Mouse (Mus musculus): ENCODE results near the gene Tmem63b. TPM values are rescaled to one million over a fixed set of nuclear protein-coding genes. Genes with fewer than 3 reads are reported as not detected.

The Tmem63b gene
- polyA plus RNA-seq, 1 experiment from 2014 or later, result 55.2 TPM

- Histone ChIP-seq H3K9ac (ENCODE audit: low read length) (no peak overlapping the region), H3K9me3 (ENCODE audit: control insufficient read depth, low read length) (no peaks in the 10 kb centered on the region), H3K27ac (ENCODE audit: low read depth, low read length) (no peak overlapping the region), H3K36me3 (ENCODE audit: control insufficient read depth, insufficient read depth, low read length) (no peaks in the 10 kb centered on the region), H3K27me3 (ENCODE audit: control insufficient read depth, insufficient read depth, low read length) (no peaks in the 10 kb centered on the region), H3K4me1 (ENCODE audit: control insufficient read depth, insufficient read depth, low read length) (no peaks in the 10 kb centered on the region), H3K4me3 (ENCODE audit: low read depth, low read length) (no peak overlapping the region), H3K4me2 (ENCODE audit: low read depth) (no peak overlapping the region)
- no peak for DNase-seq (ENCODE audit: low spot score)
- no peak for ATAC-seq (ENCODE audit: insufficient read depth, low FRiP score, low TSS enrichment)
- WGBS, result 58% methylated on average over 3 of the region's 3 CpGs
Measured at GRCm38 (mm10) chr17:45711525-45711924, 24.8 kb upstream of the Tmem63b start.

DNA sequence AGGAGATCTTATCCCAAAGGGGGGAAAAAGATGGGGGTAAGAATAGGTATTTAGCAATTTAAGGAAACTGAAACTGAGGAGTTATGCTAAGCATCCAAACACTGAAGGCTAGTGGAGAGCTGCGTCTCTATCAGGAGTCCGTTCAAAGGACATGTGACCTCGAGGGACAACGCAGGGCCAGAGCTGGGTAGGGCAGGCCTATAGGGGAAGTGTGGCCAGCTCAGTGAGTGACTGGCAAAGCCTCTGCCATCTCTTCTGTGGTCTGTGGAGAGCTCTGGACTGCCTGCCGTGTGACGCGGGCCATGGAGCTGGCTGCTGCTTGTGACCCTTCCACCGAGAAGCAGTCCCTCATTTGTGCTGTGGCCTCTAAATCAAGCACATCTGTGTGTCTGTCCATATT lies 23.7 kb upstream of the Tmem63b start:
- H3K36me3 ChIP-seq (ENCODE audit: control insufficient read depth, insufficient read depth, low read length), result no peaks in the 10 kb centered on the region
- no peaks in the 10 kb centered on the region for H3K9me3 ChIP-seq (ENCODE audit: control insufficient read depth, low read length)
- H3K4me1 ChIP-seq (ENCODE audit: control insufficient read depth, insufficient read depth, low read length), result no peaks in the 10 kb centered on the region
- no peak for DNase-seq (ENCODE audit: low spot score)
- H3K27me3 ChIP-seq (ENCODE audit: control insufficient read depth, insufficient read depth, low read length), result no peaks in the 10 kb centered on the region
- ATAC-seq (ENCODE audit: insufficient read depth, low FRiP score, low TSS enrichment), result no peak
- no peak overlapping the region for H3K27ac ChIP-seq (ENCODE audit: low read depth, low read length)
- no peak overlapping the region for H3K9ac ChIP-seq (ENCODE audit: low read length)
- H3K4me2 ChIP-seq (ENCODE audit: low read depth), result no peak overlapping the region
- WGBS, result 79% methylated on average over 8 of the region's 8 CpGs
- H3K4me3 ChIP-seq (ENCODE audit: low read depth, low read length), result no peak overlapping the region

DNA sequence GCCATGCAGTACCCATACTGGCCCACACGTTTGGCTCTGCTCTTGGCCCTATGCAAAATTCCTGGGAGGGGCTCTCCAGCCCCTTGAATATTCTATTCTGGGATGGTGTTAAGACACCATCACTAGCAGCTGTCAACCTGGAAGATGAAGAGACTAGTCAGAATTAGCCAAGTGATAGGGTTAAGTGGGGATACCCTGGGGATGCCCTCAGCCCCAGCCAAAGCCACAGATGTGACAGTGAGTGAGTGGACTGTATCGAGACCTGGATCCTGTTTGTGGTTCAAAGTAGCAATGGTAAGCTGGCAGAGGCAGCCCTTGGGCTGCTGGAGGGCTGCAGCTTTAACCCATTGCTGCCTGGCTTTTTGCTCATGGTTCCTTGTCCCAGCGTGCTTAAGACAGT lies 23.1 kb upstream of the Tmem63b start:
- DNase-seq (ENCODE audit: low spot score), result no peak
- 39% methylated on average over 3 of the region's 3 CpGs for WGBS
- ATAC-seq (ENCODE audit: insufficient read depth, low FRiP score, low TSS enrichment), result no peak

DNA sequence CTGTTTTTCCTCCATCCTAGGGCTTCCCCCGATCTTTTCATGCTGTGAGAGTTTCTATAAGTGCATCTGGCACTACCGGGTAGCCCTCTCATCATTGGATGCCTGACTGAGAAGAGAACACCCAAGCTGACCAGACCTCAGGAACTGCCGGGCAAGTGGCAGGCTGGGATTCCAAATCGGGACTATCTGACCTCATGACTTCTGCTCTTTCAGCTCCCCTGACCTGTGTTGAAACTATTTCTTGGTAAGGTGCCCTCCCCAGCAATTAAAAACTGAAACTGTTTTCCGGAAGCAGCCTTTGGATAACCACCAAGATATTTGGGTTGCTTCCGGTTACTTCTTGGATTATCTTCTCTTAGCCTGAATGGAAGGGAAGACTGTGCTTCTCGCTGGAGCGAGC lies 21.5 kb upstream of the Tmem63b start:
- Histone ChIP-seq H3K4me3 (ENCODE audit: low read depth, low read length) (no peak overlapping the region), H3K4me2 (ENCODE audit: low read depth) (no peak overlapping the region), H3K27me3 (ENCODE audit: control insufficient read depth, insufficient read depth, low read length) (no peaks in the 10 kb centered on the region), H3K9me3 (ENCODE audit: control insufficient read depth, low read length) (no peaks in the 10 kb centered on the region), H3K4me1 (ENCODE audit: control insufficient read depth, insufficient read depth, low read length) (no peaks in the 10 kb centered on the region), H3K27ac (ENCODE audit: low read depth, low read length) (no peak overlapping the region), H3K9ac (ENCODE audit: low read length) (no peak overlapping the region), H3K36me3 (ENCODE audit: control insufficient read depth, insufficient read depth, low read length) (no peaks in the 10 kb centered on the region)
- ATAC-seq (ENCODE audit: insufficient read depth, low FRiP score, low TSS enrichment), result no peak
- DNase-seq (ENCODE audit: low spot score), result no peak
- 88% methylated on average over 8 of the region's 8 CpGs for WGBS

More for the DNA sequence above, 23.1 kb upstream of the Tmem63b start:
- Histone ChIP-seq H3K9me3 (ENCODE audit: control insufficient read depth, low read length) (no peaks in the 10 kb centered on the region), H3K27me3 (ENCODE audit: control insufficient read depth, insufficient read depth, low read length) (no peaks in the 10 kb centered on the region), H3K9ac (ENCODE audit: low read length) (no peak overlapping the region), H3K4me2 (ENCODE audit: low read depth) (no peak overlapping the region), H3K4me3 (ENCODE audit: low read depth, low read length) (no peak overlapping the region), H3K4me1 (ENCODE audit: control insufficient read depth, insufficient read depth, low read length) (no peaks in the 10 kb centered on the region), H3K27ac (ENCODE audit: low read depth, low read length) (no peak overlapping the region), H3K36me3 (ENCODE audit: control insufficient read depth, insufficient read depth, low read length) (no peaks in the 10 kb centered on the region)

- Histone ChIP-seq H3K4me2 (ENCODE audit: low read depth) (no peak overlapping the region), H3K9ac (ENCODE audit: low read length) (no peak overlapping the region), H3K4me3 (ENCODE audit: low read depth, low read length) (no peak overlapping the region), H3K27me3 (ENCODE audit: control insufficient read depth, insufficient read depth, low read length) (no peaks in the 10 kb centered on the region), H3K4me1 (ENCODE audit: control insufficient read depth, insufficient read depth, low read length) (no peaks in the 10 kb centered on the region), H3K36me3 (ENCODE audit: control insufficient read depth, insufficient read depth, low read length) (no peaks in the 10 kb centered on the region), H3K27ac (ENCODE audit: low read depth, low read length) (no peak overlapping the region), H3K9me3 (ENCODE audit: control insufficient read depth, low read length) (no peaks in the 10 kb centered on the region)
- ATAC-seq (ENCODE audit: insufficient read depth, low FRiP score, low TSS enrichment), result no peak
- WGBS, result 33% methylated on average over 3 of the region's 3 CpGs
- no peak for DNase-seq (ENCODE audit: low spot score)
Measured at GRCm38 (mm10) chr17:45707376-45707775, 20.7 kb upstream of the Tmem63b start.

GRCm38 (mm10) chr17:45706796-45707195 lies 20.1 kb upstream of the Tmem63b start:
- WGBS, result 82% methylated on average over 5 of the region's 5 CpGs
- ATAC-seq (ENCODE audit: insufficient read depth, low FRiP score, low TSS enrichment) (no peak), DNase-seq (ENCODE audit: low spot score) (no peak)
- Histone ChIP-seq H3K27me3 (ENCODE audit: control insufficient read depth, insufficient read depth, low read length) (no peaks in the 10 kb centered on the region), H3K4me2 (ENCODE audit: low read depth) (no peak overlapping the region), H3K4me1 (ENCODE audit: control insufficient read depth, insufficient read depth, low read length) (no peaks in the 10 kb centered on the region), H3K4me3 (ENCODE audit: low read depth, low read length) (no peak overlapping the region), H3K9ac (ENCODE audit: low read length) (no peak overlapping the region), H3K9me3 (ENCODE audit: control insufficient read depth, low read length) (no peaks in the 10 kb centered on the region), H3K27ac (ENCODE audit: low read depth, low read length) (no peak overlapping the region), H3K36me3 (ENCODE audit: control insufficient read depth, insufficient read depth, low read length) (no peaks in the 10 kb centered on the region)

GRCm38 (mm10) chr17:45703187-45703586 lies 16.5 kb upstream of the Tmem63b start:
- 66% methylated on average over 7 of the region's 7 CpGs for WGBS
- Histone ChIP-seq H3K27ac (ENCODE audit: low read depth, low read length) (no peak overlapping the region), H3K36me3 (ENCODE audit: control insufficient read depth, insufficient read depth, low read length) (no peaks in the 10 kb centered on the region; the same call in 1 of the 2 replicates), H3K4me2 (ENCODE audit: low read depth) (no peak overlapping the region), H3K4me1 (ENCODE audit: control insufficient read depth, insufficient read depth, low read length) (no peaks in the 10 kb centered on the region), H3K4me3 (ENCODE audit: low read depth, low read length) (no peak overlapping the region), H3K9ac (ENCODE audit: low read length) (no peak overlapping the region), H3K27me3 (ENCODE audit: control insufficient read depth, insufficient read depth, low read length) (no peaks in the 10 kb centered on the region), H3K9me3 (ENCODE audit: control insufficient read depth, low read length) (no peaks in the 10 kb centered on the region)
- ATAC-seq (ENCODE audit: insufficient read depth, low FRiP score, low TSS enrichment) (no peak), DNase-seq (ENCODE audit: low spot score) (no peak)

DNA sequence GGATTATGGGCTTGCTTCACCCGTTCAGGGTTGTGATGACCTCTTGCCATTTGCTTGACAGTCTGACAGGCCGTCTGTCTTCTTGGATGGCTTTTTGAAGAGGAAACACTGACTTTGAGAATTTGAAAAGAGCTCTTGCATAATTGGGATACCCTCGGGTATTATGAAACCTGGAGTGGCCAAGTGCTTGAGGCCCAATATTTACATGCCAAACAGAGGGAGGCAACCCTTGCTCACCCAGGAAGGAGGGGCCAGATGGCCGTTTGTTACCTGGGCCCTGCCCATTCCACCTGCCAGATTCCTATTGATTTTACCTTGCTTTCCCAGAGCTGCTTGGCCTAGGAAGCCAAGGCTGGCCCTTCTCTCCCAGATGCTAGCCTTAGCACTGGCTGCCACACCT lies 15.5 kb upstream of the Tmem63b start:
- ATAC-seq (ENCODE audit: insufficient read depth, low FRiP score, low TSS enrichment), result no peak
- no peak overlapping the region for H3K4me3 ChIP-seq (ENCODE audit: low read depth, low read length)
- no peak overlapping the region for H3K9ac ChIP-seq (ENCODE audit: low read length)
- no peak for DNase-seq (ENCODE audit: low spot score)
- H3K4me2 ChIP-seq (ENCODE audit: low read depth), result no peak overlapping the region
- WGBS, result 49% methylated on average over 4 of the region's 4 CpGs
- H3K27me3 ChIP-seq (ENCODE audit: control insufficient read depth, insufficient read depth, low read length), result no peaks in the 10 kb centered on the region
- no peak overlapping the region for H3K27ac ChIP-seq (ENCODE audit: low read depth, low read length)
- no peaks in the 10 kb centered on the region; the same call in 1 of the 2 replicates for H3K36me3 ChIP-seq (ENCODE audit: control insufficient read depth, insufficient read depth, low read length)
- no peaks in the 10 kb centered on the region for H3K9me3 ChIP-seq (ENCODE audit: control insufficient read depth, low read length)
- no peaks in the 10 kb centered on the region for H3K4me1 ChIP-seq (ENCODE audit: control insufficient read depth, insufficient read depth, low read length)

DNA sequence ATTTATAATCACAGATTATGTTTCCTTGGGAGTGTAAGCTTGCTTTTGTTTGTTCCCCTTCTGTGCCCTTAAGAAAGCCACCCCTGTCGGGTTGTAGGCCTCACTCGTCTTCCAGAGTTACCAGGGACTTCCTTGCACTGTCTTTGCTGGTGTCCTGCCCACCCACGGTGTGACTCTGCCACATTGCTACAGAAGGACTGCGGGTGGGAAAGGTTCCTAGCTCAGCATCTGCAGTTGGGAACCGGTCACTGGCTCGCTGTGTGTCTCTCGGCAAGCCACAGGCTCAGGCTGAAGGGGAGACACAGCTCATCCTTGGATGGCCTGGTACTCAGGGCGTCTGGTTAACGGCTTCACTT lies 14.5 kb upstream of the Tmem63b start:
- no peak overlapping the region for H3K27ac ChIP-seq (ENCODE audit: low read depth, low read length)

More for the DNA sequence above, 14.5 kb upstream of the Tmem63b start:
- no peak for DNase-seq (ENCODE audit: low spot score)
- no peak overlapping the region for H3K9ac ChIP-seq (ENCODE audit: low read length)
- no peak overlapping the region for H3K4me2 ChIP-seq (ENCODE audit: low read depth)
- H3K4me3 ChIP-seq (ENCODE audit: low read depth, low read length), result no peak overlapping the region
- WGBS, result 80% methylated on average over 9 of the region's 9 CpGs
- no peaks in the 10 kb centered on the region; the same call in 1 of the 2 replicates for H3K36me3 ChIP-seq (ENCODE audit: control insufficient read depth, insufficient read depth, low read length)
- no peak for ATAC-seq (ENCODE audit: insufficient read depth, low FRiP score, low TSS enrichment)
- no peaks in the 10 kb centered on the region for H3K9me3 ChIP-seq (ENCODE audit: control insufficient read depth, low read length)
- H3K27me3 ChIP-seq (ENCODE audit: control insufficient read depth, insufficient read depth, low read length), result no peaks in the 10 kb centered on the region
- H3K4me1 ChIP-seq (ENCODE audit: control insufficient read depth, insufficient read depth, low read length), result no peaks in the 10 kb centered on the region
